Comparison of ENCODE assay signal across 13 mouse cellular contexts in the genomic region with DNA sequence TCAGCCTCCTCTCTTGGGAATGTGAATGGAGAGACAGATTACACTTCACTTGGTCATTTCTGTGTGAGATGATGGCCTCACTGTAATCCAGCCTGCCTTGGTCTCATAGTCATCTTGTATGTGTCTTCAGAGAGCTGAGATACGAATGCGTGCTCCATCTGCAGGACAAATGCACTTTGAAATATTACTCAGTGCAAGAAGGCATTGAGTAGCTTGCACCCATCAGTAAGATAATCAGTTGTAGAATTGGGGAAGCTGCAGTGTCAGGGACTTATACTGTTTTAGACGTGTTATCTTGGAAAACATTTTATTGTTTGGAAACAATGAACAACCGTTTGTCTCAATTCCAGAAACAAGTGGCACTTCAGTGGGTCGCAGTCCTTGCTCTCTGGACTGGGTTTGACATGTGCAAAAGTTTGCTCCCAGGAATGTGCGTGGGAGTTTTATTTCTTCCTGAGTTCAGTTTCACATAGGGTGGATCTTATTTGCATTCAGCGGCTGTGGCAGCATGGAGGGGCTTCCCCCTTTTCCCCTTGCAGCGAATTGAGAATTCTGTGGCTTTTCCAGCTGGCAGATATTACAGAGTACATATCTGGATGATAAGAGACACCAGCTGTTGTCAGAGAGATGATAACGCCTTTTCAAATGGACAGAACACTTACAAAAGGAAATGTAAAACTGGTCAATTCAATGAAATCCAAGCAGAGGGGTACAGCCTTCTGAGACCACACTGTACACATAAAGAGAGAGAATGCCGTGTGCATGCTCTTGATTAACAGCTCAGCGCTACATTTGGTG. TPM values are rescaled to one million over a fixed set of nuclear protein-coding genes. Genes with fewer than 3 reads are reported as not detected.
A peak's percentile ranks its signal among the peaks of the same experiment; 100 is the strongest.
DNase-seq lines count a peak whose midpoint lies in the region; ATAC-seq lines count a peak whose summit lies in the region.
"Had no signal": no experiment of that assay in that cellular context is flagged by ENCODE, and none has a peak within 500 bp of the region (broad histone marks: within the 10 kb centered on the region; RNA-seq: fewer than 3 reads in every experiment).

No protein-coding gene starts in this region.

- no peak for ATAC-seq in hindbrain, embryonic 13.5 days (ENCODE audit: low FRiP score)
- ATAC-seq in hindbrain, embryonic 16.5 days, result no peak
- no peak for ATAC-seq in neural tube, embryonic 11.5 days (ENCODE audit: insufficient read depth, low FRiP score, low TSS enrichment)
- ATAC-seq in neural tube, embryonic 15.5 days (ENCODE audit: low FRiP score), result no peak
- peak; percentile 39; the same call in 1 of the 2 replicates for ATAC-seq in common myeloid progenitor, adult 5-6 weeks (replicated peaks; ENCODE audit: low read depth, poor library complexity, severe bottlenecking)
- peak; percentile 30 for ATAC-seq in megakaryocyte-erythroid progenitor cell, adult 5-6 weeks (replicated peaks; ENCODE audit: low FRiP score, low TSS enrichment, poor library complexity, severe bottlenecking)

- H3K27ac ChIP-seq in hindbrain, embryonic 13.5 days, result peak overlapping the region; percentile 13; the same call in 1 of the 2 replicates
- no peak overlapping the region for H3K27ac ChIP-seq in hindbrain, embryonic 16.5 days (ENCODE audit: low read depth, low read length)
- 0 out of 2 replicates have a peak overlapping the region, but pooled peaks have one; percentile 0 for H3K27ac ChIP-seq in neural tube, embryonic 11.5 days (ENCODE audit: low read depth, low read length)
- H3K27ac ChIP-seq in neural tube, embryonic 15.5 days (replicated peaks), result no peak overlapping the region
- H3K27ac ChIP-seq: hindbrain, embryonic 12.5 days had no signal

- no peaks in the 10 kb centered on the region for H3K36me3 ChIP-seq in hindbrain, embryonic 13.5 days
- no peaks in the 10 kb centered on the region for H3K36me3 ChIP-seq in hindbrain, embryonic 16.5 days (ENCODE audit: control insufficient read depth, insufficient read depth, low read length)
- no peaks in the 10 kb centered on the region for H3K36me3 ChIP-seq in neural tube, embryonic 11.5 days (ENCODE audit: control insufficient read depth, insufficient read depth, low read length)
- H3K36me3 ChIP-seq in neural tube, embryonic 15.5 days, result no peaks in the 10 kb centered on the region
- H3K36me3 ChIP-seq: hindbrain, embryonic 12.5 days had no signal

- no peak overlapping the region for H3K9ac ChIP-seq in hindbrain, embryonic 13.5 days
- H3K9ac ChIP-seq in hindbrain, embryonic 16.5 days (ENCODE audit: low read depth, low read length), result no peak overlapping the region
- H3K9ac ChIP-seq in neural tube, embryonic 11.5 days (ENCODE audit: low read length), result no peak overlapping the region
- no peak overlapping the region for H3K9ac ChIP-seq in neural tube, embryonic 15.5 days (replicated peaks)
- H3K9ac ChIP-seq: hindbrain, embryonic 12.5 days had no signal

- WGBS in hindbrain, embryonic 13.5 days, result 65% methylated on average over 11 of the region's 11 CpGs
- WGBS in hindbrain, embryonic 16.5 days, result 66% methylated on average over 11 of the region's 11 CpGs
- WGBS in neural tube, embryonic 11.5 days, result 78% methylated on average over 11 of the region's 11 CpGs
- WGBS in neural tube, embryonic 15.5 days, result 48% methylated on average over 11 of the region's 11 CpGs

- no peak overlapping the region for H3K4me3 ChIP-seq in hindbrain, embryonic 13.5 days
- no peak overlapping the region for H3K4me3 ChIP-seq in hindbrain, embryonic 16.5 days (ENCODE audit: low read length)
- H3K4me3 ChIP-seq in neural tube, embryonic 11.5 days (ENCODE audit: low read depth, low read length), result no peak overlapping the region
- no peak overlapping the region for H3K4me3 ChIP-seq in neural tube, embryonic 15.5 days (replicated peaks)
- H3K4me3 ChIP-seq: hindbrain, embryonic 12.5 days had no signal

- no peaks in the 10 kb centered on the region for H3K27me3 ChIP-seq in hindbrain, embryonic 13.5 days
- H3K27me3 ChIP-seq in hindbrain, embryonic 16.5 days (replicated peaks; ENCODE audit: control insufficient read depth, insufficient read depth, low read length), result no peaks in the 10 kb centered on the region
- no peaks in the 10 kb centered on the region for H3K27me3 ChIP-seq in neural tube, embryonic 11.5 days (ENCODE audit: control insufficient read depth, insufficient read depth, low read length)
- no peaks in the 10 kb centered on the region for H3K27me3 ChIP-seq in neural tube, embryonic 15.5 days (replicated peaks)
- H3K27me3 ChIP-seq: hindbrain, embryonic 12.5 days had no signal

- H3K9me3 ChIP-seq in hindbrain, embryonic 13.5 days, result no peaks in the 10 kb centered on the region
- no peaks in the 10 kb centered on the region for H3K9me3 ChIP-seq in hindbrain, embryonic 16.5 days (ENCODE audit: control insufficient read depth, low read length)
- H3K9me3 ChIP-seq in neural tube, embryonic 11.5 days (ENCODE audit: control insufficient read depth, low read length), result no peaks in the 10 kb centered on the region
- no peaks in the 10 kb centered on the region for H3K9me3 ChIP-seq in neural tube, embryonic 15.5 days (replicated peaks)
- H3K9me3 ChIP-seq: hindbrain, embryonic 12.5 days had no signal

- DNase-seq in neural tube, embryonic 11.5 days (ENCODE audit: low spot score), result no peak
- DNase-seq in adrenal gland, postnatal 14 days, result no peak
- DNase-seq in layer of hippocampus, adult 18-20 months (ENCODE audit: low spot score in 2 of 2), result no peak

- peaks cover 5% of the 10 kb centered on the region for H3K4me1 ChIP-seq in hindbrain, embryonic 13.5 days (replicated peaks)
- H3K4me1 ChIP-seq in hindbrain, embryonic 16.5 days (ENCODE audit: control insufficient read depth, insufficient read depth, low read depth, low read length), result no peaks in the 10 kb centered on the region
- H3K4me1 ChIP-seq in neural tube, embryonic 11.5 days (ENCODE audit: control insufficient read depth, insufficient read depth, low read length), result peaks cover 2% of the 10 kb centered on the region; the same call in 1 of the 2 replicates
- H3K4me1 ChIP-seq in neural tube, embryonic 15.5 days, result peaks cover 8% of the 10 kb centered on the region; the same call in 1 of the 2 replicates

- no peak overlapping the region for H3K4me2 ChIP-seq in hindbrain, embryonic 13.5 days
- H3K4me2 ChIP-seq in hindbrain, embryonic 16.5 days (ENCODE audit: low read length), result no peak overlapping the region
- H3K4me2 ChIP-seq in neural tube, embryonic 11.5 days (ENCODE audit: low read depth), result no peak overlapping the region
- no peak overlapping the region for H3K4me2 ChIP-seq in neural tube, embryonic 15.5 days
- H3K4me2 ChIP-seq: hindbrain, embryonic 12.5 days had no signal

RNA-seq across cellular contexts. Expression of a gene that starts 15.1 kb away (rescaled TPM):
- not detected in 2 replicates for polyA plus RNA-seq in hindbrain, embryonic 13.5 days (2015; fragmentation: Nextera tagmentation; extraction: Ambion mirVana)
- not detected in 2 replicates for polyA plus RNA-seq in hindbrain, embryonic 16.5 days (2015; fragmentation: Nextera tagmentation; extraction: Ambion mirVana)
- polyA plus RNA-seq in neural tube, embryonic 11.5 days (2014; fragmentation: Nextera tagmentation; extraction: Ambion mirVana), result not detected in 2 replicates
- polyA plus RNA-seq in neural tube, embryonic 15.5 days (2015; fragmentation: Nextera tagmentation; extraction: Ambion mirVana), result not detected in 2 replicates
- total RNA-seq in common myeloid progenitor, adult 5-6 weeks (2017), result not detected in 2 replicates
- not detected in 2 replicates for total RNA-seq in megakaryocyte-erythroid progenitor cell, adult 5-6 weeks (2014; fragmentation: Nextera tagmentation)
- total RNA-seq in megakaryocyte-erythroid progenitor cell, adult 5-6 weeks (2017), result not detected in 2 replicates
- total RNA-seq in adrenal gland, postnatal 14 days (2021), result 1.2 TPM in 1 of 2 replicates, not detected in the other
- total RNA-seq in layer of hippocampus, adult 18-20 months (2021), result not detected
- total RNA-seq: ES-E14; midbrain, postnatal 0 days had no signal
- polyA plus RNA-seq: frontal cortex, adult 2 months; hindbrain, embryonic 12.5 days; limb, embryonic 11.5 days; midbrain, postnatal 0 days had no signal

Comparison
In these comparisons a context has a peak if more than half of its experiments do, and no peak if none do; other contexts are left out.
1. H3K27ac ChIP-seq: peak in hindbrain, embryonic 13.5 days (single experiment) and neural tube, embryonic 11.5 days (single experiment); none in hindbrain, embryonic 16.5 days (single experiment) and neural tube, embryonic 15.5 days (single experiment).
2. ATAC-seq: peak in common myeloid progenitor, adult 5-6 weeks (single experiment) and megakaryocyte-erythroid progenitor cell, adult 5-6 weeks (single experiment); none in hindbrain, embryonic 13.5 days (single experiment), hindbrain, embryonic 16.5 days (single experiment), neural tube, embryonic 11.5 days (single experiment) and neural tube, embryonic 15.5 days (single experiment).